Mouse (Mus musculus): ENCODE measurements around the gene Rev3l. TPM values are rescaled to one million over a fixed set of nuclear protein-coding genes. Genes with fewer than 3 reads are reported as not detected.
A peak's percentile ranks its signal among the peaks of the same experiment; 100 is the strongest.

Gene Rev3l
- polyA plus RNA-seq, 1 experiment = 38.4 TPM

GRCm38 (mm10) chr10:39778305-39778704 is 46.4 kb downstream of the Rev3l start:
- Histone ChIP-seq H3K36me3 (ENCODE audit: control insufficient read depth, insufficient read depth, low read length) (no peaks in the 10 kb centered on the region), H3K4me1 (ENCODE audit: control insufficient read depth, insufficient read depth, low read length) (no peaks in the 10 kb centered on the region), H3K27ac (ENCODE audit: control insufficient read depth, insufficient read depth, low read depth, low read length) (no peak overlapping the region), H3K27me3 (ENCODE audit: control insufficient read depth, insufficient read depth, low read length) (no peaks in the 10 kb centered on the region), H3K4me3 (ENCODE audit: control insufficient read depth, low read depth, low read length) (no peak overlapping the region)
- TF ChIP-seq CTCF (IDR thresholded peaks at IDR 0.05; ENCODE audit: control insufficient read depth, insufficient read depth, insufficient replicate concordance, low read depth, low read length) (no peak), POLR2A (IDR thresholded peaks at IDR 0.05; ENCODE audit: control insufficient read depth, low read depth, low read length) (no peak)

DNA sequence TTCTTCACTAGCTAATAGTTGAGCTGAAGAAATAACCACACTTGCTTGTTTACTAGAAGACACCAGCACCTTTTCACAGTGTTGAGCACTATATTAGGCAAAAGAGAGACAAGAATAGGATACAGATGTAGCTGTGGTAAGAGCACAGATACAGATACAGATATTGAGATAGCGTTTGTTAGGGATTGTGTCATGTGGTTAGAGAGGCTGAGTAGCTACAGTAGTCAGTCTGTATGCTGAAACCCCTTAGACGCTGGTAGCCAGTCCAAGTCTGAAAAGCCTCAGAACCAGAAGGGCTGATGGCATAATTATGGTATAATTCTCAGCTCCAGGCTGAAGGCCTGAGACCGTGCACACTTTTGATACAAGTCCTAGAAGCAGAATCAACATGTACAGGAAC is 53.3 kb downstream of the Rev3l start:
- TF ChIP-seq POLR2A (IDR thresholded peaks at IDR 0.05; ENCODE audit: control insufficient read depth, low read depth, low read length) (no peak), CTCF (IDR thresholded peaks at IDR 0.05; ENCODE audit: control insufficient read depth, insufficient read depth, insufficient replicate concordance, low read depth, low read length) (no peak)
- Histone ChIP-seq H3K27ac (ENCODE audit: control insufficient read depth, insufficient read depth, low read depth, low read length) (no peak overlapping the region), H3K36me3 (ENCODE audit: control insufficient read depth, insufficient read depth, low read length) (no peaks in the 10 kb centered on the region), H3K27me3 (ENCODE audit: control insufficient read depth, insufficient read depth, low read length) (no peaks in the 10 kb centered on the region), H3K4me1 (ENCODE audit: control insufficient read depth, insufficient read depth, low read length) (no peaks in the 10 kb centered on the region), H3K4me3 (ENCODE audit: control insufficient read depth, low read depth, low read length) (no peak overlapping the region)

DNA sequence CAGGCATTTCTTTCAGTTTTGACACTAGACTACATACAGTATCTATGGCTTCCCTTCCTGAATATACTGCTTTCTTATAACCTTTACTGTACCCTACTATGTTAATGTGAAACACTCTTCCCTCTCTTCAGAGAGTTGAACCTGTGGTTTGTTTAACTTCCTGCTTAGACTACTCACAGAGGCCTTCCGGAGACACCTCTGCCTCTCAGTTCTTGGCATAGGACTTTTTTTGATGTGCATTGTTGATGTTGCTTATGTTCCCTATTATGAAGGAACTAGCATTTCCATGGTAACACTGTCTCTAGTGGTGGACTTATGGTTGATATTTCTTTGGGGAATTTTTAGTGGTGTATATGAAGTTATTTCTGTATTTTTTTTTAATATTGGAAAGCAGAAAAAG is 61.4 kb downstream of the Rev3l start:
- H3K36me3 ChIP-seq (ENCODE audit: control insufficient read depth, insufficient read depth, low read length) = no peaks in the 10 kb centered on the region
- no peaks in the 10 kb centered on the region for H3K4me1 ChIP-seq (ENCODE audit: control insufficient read depth, insufficient read depth, low read length)

GRCm38 (mm10) chr10:39811507-39811906 is 79.6 kb downstream of the Rev3l start:
- Histone ChIP-seq H3K4me1 (ENCODE audit: control insufficient read depth, insufficient read depth, low read length) (no peaks in the 10 kb centered on the region), H3K27ac (ENCODE audit: control insufficient read depth, insufficient read depth, low read depth, low read length) (no peak overlapping the region), H3K4me3 (ENCODE audit: control insufficient read depth, low read depth, low read length) (no peak overlapping the region), H3K36me3 (ENCODE audit: control insufficient read depth, insufficient read depth, low read length) (no peaks in the 10 kb centered on the region), H3K27me3 (ENCODE audit: control insufficient read depth, insufficient read depth, low read length) (no peaks in the 10 kb centered on the region)
- no peak for TF ChIP-seq POLR2A (IDR thresholded peaks at IDR 0.05; ENCODE audit: control insufficient read depth, low read depth, low read length)
- TF ChIP-seq CTCF (IDR thresholded peaks at IDR 0.05; ENCODE audit: control insufficient read depth, insufficient read depth, insufficient replicate concordance, low read depth, low read length) = peak; percentile 52; the same call in 1 of the 2 replicates

More for the DNA sequence above, 61.4 kb downstream of the Rev3l start:
- Histone ChIP-seq H3K27me3 (ENCODE audit: control insufficient read depth, insufficient read depth, low read length) (no peaks in the 10 kb centered on the region), H3K27ac (ENCODE audit: control insufficient read depth, insufficient read depth, low read depth, low read length) (no peak overlapping the region), H3K4me3 (ENCODE audit: control insufficient read depth, low read depth, low read length) (no peak overlapping the region)
- no peak for TF ChIP-seq POLR2A (IDR thresholded peaks at IDR 0.05; ENCODE audit: control insufficient read depth, low read depth, low read length)
- TF ChIP-seq CTCF (IDR thresholded peaks at IDR 0.05; ENCODE audit: control insufficient read depth, insufficient read depth, insufficient replicate concordance, low read depth, low read length) = no peak

DNA sequence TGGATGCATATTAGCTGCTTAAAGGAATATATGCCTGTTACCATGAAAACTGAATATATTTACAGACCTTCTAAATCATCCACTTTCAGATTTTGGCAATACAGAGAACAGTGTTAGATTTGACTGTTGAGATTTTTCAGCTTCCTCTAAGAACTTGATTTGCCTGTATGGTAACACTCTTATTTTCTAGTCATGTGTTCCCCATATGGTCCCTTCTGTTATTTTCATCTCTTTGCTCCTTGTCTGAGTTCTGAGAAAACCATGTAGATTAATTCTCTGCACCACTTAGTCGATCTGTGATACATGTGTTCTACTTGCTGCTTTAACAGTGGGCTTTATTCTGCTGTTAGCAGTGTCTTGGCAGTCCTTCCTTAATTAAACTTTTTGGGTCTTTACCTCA is 110.7 kb downstream of the Rev3l start:
- H3K36me3 ChIP-seq (ENCODE audit: control insufficient read depth, insufficient read depth, low read length) = no peaks in the 10 kb centered on the region
- H3K4me3 ChIP-seq (ENCODE audit: control insufficient read depth, low read depth, low read length) = no peak overlapping the region
- no peaks in the 10 kb centered on the region for H3K4me1 ChIP-seq (ENCODE audit: control insufficient read depth, insufficient read depth, low read length)
- TF ChIP-seq CTCF (IDR thresholded peaks at IDR 0.05; ENCODE audit: control insufficient read depth, insufficient read depth, insufficient replicate concordance, low read depth, low read length) = no peak
- TF ChIP-seq POLR2A (IDR thresholded peaks at IDR 0.05; ENCODE audit: control insufficient read depth, low read depth, low read length) = no peak
- no peak overlapping the region for H3K27ac ChIP-seq (ENCODE audit: control insufficient read depth, insufficient read depth, low read depth, low read length)
- no peaks in the 10 kb centered on the region for H3K27me3 ChIP-seq (ENCODE audit: control insufficient read depth, insufficient read depth, low read length)

DNA sequence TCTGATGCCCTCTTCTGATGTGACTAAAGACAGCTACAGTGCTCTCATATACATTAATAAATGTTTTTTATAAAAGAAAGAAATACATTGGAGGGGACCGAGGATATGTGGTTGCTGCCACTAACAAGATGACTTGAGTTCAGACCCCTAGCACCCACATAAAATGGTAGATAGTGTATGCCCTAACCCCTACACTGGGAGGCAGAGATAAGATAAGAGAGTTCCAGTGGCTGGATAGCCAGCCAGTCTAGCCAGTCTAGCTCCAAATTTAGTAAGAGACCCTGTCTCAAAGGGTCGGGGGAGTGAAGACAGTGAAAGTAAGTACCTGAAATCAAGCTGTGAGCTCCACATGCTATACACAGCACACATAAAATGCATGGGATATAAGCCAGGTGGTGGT is 133.6 kb downstream of the Rev3l start:
- Histone ChIP-seq H3K27me3 (ENCODE audit: control insufficient read depth, insufficient read depth, low read length) (no peaks in the 10 kb centered on the region), H3K4me3 (ENCODE audit: control insufficient read depth, low read depth, low read length) (no peak overlapping the region), H3K27ac (ENCODE audit: control insufficient read depth, insufficient read depth, low read depth, low read length) (no peak overlapping the region), H3K4me1 (ENCODE audit: control insufficient read depth, insufficient read depth, low read length) (no peaks in the 10 kb centered on the region), H3K36me3 (ENCODE audit: control insufficient read depth, insufficient read depth, low read length) (no peaks in the 10 kb centered on the region; the same call in 1 of the 2 replicates)
- TF ChIP-seq POLR2A (IDR thresholded peaks at IDR 0.05; ENCODE audit: control insufficient read depth, low read depth, low read length) (no peak), CTCF (IDR thresholded peaks at IDR 0.05; ENCODE audit: control insufficient read depth, insufficient read depth, insufficient replicate concordance, low read depth, low read length) (no peak)

DNA sequence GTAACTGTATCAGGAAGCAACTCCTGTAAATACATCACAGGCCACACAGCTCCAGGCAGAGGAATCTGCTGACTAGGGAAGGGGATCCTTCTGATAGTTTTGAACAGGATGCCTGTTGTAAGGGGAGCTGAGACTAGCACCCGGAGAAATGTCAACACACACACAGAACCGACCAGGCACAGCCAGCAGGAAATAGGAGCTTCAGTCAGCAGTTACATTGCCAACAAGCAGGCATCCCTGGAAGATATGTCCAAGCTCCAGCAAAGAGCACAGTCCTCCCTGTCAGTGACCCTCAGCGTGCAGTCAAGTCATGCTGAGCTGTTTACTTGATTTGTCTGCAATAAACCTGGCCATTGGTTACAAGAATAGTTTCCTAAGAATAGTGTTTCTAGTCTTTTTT is 156.7 kb downstream of the Rev3l start:
- Histone ChIP-seq H3K4me3 (ENCODE audit: control insufficient read depth, low read depth, low read length) (no peak overlapping the region), H3K36me3 (ENCODE audit: control insufficient read depth, insufficient read depth, low read length) (no peaks in the 10 kb centered on the region), H3K27ac (ENCODE audit: control insufficient read depth, insufficient read depth, low read depth, low read length) (no peak overlapping the region), H3K4me1 (ENCODE audit: control insufficient read depth, insufficient read depth, low read length) (no peaks in the 10 kb centered on the region), H3K27me3 (ENCODE audit: control insufficient read depth, insufficient read depth, low read length) (no peaks in the 10 kb centered on the region)
- TF ChIP-seq POLR2A (IDR thresholded peaks at IDR 0.05; ENCODE audit: control insufficient read depth, low read depth, low read length) (no peak), CTCF (IDR thresholded peaks at IDR 0.05; ENCODE audit: control insufficient read depth, insufficient read depth, insufficient replicate concordance, low read depth, low read length) (no peak)

Data from testis, adult 2 months (tissue).